Mouse (Mus musculus): ENCODE measurements around the gene Cd2ap.

GRCm38 (mm10) chr17:42914726-42915125 is 38.3 kb upstream of the Cd2ap start:
- TF ChIP-seq CTCF (IDR thresholded peaks at IDR 0.05) (no peak), EP300 (IDR thresholded peaks at IDR 0.05; ENCODE audit: insufficient read depth, low read depth, low read length) (no peak), POLR2A (IDR thresholded peaks at IDR 0.05; ENCODE audit: insufficient read depth, low read depth, low read length) (no peak)

Measured in heart, adult 2 months (tissue).